Mouse (Mus musculus): ENCODE measurements around the gene Zbed6. TPM values are rescaled to one million over a fixed set of nuclear protein-coding genes. Genes with fewer than 3 reads are reported as not detected.

Gene Zbed6
- polyA plus RNA-seq, 1 experiment from 2014 or later: not detected

DNA sequence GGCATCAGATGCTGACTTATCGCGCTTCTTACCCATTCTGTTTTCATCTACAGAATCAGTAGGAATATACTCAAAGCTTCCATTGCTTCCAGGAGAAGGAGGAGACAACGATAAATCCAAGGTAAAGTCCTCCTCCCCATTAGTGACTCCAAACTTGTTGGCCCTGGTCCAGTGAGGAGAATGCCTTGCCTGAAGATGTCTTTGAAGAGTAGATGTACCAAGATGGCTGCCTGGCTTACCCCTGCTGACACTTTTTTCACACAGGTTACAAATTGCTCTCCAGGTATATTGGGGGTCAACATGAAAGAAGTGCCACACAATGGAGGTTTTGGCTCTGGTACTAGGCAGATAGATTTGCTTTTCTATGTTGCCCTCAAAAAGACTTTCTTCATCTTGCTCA, 1.8 kb downstream of the Zbed6 start:
- Histone ChIP-seq H3K9ac (no peak overlapping the region), H3K4me1 (peaks cover 37% of the 10 kb centered on the region), H3K9me3 (no peaks in the 10 kb centered on the region), H3K36me3 (peaks cover 15% of the 10 kb centered on the region; the same call in 1 of the 2 replicates), H3K27me3 (no peaks in the 10 kb centered on the region), H3K4me2 (no peak overlapping the region; the same call in 1 of the 2 replicates), H3K4me3 (no peak overlapping the region), H3K27ac (no peak overlapping the region)
- no peak for ATAC-seq (ENCODE audit: insufficient number of reproducible peaks, low FRiP score, low TSS enrichment, low read depth)
- 66% methylated on average over 3 of the region's 3 CpGs for WGBS

DNA sequence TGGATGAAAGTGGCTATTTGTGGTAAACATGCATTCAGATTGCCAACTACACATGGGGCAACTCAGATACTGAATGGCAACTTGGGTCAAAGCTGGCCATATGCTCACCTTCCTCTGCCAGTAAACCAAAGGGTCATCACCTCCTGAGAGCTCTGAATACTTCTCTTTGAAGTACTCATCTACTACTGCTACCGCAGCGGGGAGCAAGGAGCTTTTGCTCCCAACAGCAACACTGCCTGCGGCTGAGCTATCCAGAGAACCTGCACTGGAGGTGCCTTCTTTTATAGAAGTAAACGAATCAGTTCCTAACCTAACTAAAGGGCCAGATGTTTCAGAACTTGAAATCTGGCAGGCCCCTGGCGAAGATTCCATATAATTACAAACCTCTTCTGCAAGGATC, 3.9 kb downstream of the Zbed6 start:
- Histone ChIP-seq H3K27ac (no peak overlapping the region), H3K27me3 (no peaks in the 10 kb centered on the region), H3K4me2 (no peak overlapping the region), H3K9me3 (no peaks in the 10 kb centered on the region), H3K4me3 (no peak overlapping the region), H3K36me3 (peaks cover 15% of the 10 kb centered on the region; the same call in 1 of the 2 replicates), H3K9ac (no peak overlapping the region), H3K4me1 (peaks cover 37% of the 10 kb centered on the region)
- no peak for ATAC-seq (ENCODE audit: insufficient number of reproducible peaks, low FRiP score, low TSS enrichment, low read depth)
- 26% methylated on average over 5 of the region's 5 CpGs for WGBS

DNA sequence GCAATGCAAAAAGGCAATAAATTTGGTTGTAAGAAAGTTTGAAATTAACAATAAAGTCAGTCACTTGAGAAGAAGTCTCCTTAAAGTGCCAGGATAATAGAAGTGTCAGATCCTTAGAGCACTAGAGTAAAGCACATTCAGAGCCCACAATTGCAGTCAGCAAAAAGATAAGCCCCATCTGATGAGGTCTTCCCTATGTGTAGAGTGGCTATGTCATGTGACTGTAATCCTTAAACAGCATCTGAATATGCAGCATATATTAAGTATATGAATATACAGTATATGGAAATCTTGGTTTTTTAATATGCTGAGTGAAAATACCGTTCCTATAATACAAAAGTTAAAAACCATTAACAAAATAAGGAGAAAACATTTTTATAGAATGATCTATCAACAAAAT, 7.7 kb downstream of the Zbed6 start:
- Histone ChIP-seq H3K9ac (no peak overlapping the region), H3K27me3 (no peaks in the 10 kb centered on the region), H3K9me3 (no peaks in the 10 kb centered on the region), H3K4me3 (no peak overlapping the region), H3K4me2 (no peak overlapping the region), H3K4me1 (peaks cover 17% of the 10 kb centered on the region), H3K27ac (no peak overlapping the region), H3K36me3 (peaks cover 19% of the 10 kb centered on the region)
- ATAC-seq (ENCODE audit: insufficient number of reproducible peaks, low FRiP score, low TSS enrichment, low read depth): no peak
- WGBS: 90% methylated on average over 1 of the region's 1 CpGs

DNA sequence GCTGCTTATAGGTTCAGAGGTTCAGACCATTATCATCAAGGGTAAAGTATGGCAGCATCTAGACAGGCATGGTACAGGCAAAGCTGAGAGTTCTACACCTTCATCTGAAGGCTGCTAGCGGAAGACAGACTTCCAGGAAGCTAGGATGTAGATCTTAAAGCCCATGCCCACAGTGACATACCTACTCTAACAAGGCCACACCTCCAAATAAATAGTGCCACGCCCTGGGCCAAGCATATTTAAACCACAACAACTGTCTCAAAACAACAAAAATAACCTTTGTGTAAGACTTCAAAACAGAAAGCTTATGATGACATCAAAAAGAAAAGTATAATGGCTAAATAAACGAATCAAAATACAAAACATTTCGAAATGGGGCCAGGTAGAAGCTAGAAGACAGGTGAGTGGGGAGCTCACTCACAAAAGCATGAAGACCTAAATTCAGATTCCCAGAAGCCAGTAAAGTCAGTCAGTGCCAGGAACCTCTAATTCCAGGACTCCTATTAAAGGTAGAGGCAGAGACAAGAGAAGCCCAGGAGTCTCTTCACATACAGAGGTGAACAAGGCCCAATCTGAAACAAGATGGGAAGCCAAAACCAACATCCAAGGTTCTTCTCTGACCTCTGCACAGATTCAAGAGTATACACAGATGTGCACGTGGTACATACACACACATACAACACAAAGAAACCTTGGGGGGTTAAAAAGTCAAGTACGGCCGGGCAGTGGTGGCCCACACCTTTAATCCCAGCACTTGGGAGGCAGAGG, 10.2 kb downstream of the Zbed6 start:
- H3K4me3 ChIP-seq: no peak overlapping the region
- 92% methylated on average over 7 of the region's 7 CpGs for WGBS
- no peak overlapping the region for H3K9ac ChIP-seq
- H3K27me3 ChIP-seq: no peaks in the 10 kb centered on the region
- H3K4me1 ChIP-seq: 0 out of 2 replicates have a peak, but pooled peaks cover 3% of the 10 kb centered on the region
- H3K27ac ChIP-seq: no peak overlapping the region
- H3K9me3 ChIP-seq: no peaks in the 10 kb centered on the region
- ATAC-seq (ENCODE audit: insufficient number of reproducible peaks, low FRiP score, low TSS enrichment, low read depth): no peak
- H3K36me3 ChIP-seq: peaks cover 31% of the 10 kb centered on the region
- H3K4me2 ChIP-seq: no peak overlapping the region

DNA sequence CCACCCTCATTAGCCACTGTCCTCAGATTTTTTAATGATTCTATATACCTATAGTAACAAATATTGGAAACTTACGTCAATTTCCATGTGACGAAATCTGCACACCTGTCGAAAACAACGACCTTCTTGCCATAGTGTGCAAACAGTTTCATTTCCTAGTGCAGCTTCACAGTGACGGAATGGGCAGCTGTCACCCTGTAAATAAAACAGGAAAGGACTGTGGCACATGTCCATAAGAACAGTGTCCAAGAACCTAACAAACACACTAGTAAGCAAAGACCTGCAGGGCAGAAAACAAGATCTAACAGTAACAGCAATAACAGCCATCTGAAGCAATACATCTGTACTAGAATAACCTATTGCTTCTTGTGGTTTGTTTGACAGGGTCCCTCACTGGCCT, 15.0 kb downstream of the Zbed6 start:
- ATAC-seq (ENCODE audit: insufficient number of reproducible peaks, low FRiP score, low TSS enrichment, low read depth): no peak
- Histone ChIP-seq H3K27ac (no peak overlapping the region), H3K4me1 (no peaks in the 10 kb centered on the region), H3K4me2 (no peak overlapping the region), H3K4me3 (no peak overlapping the region), H3K9me3 (no peaks in the 10 kb centered on the region), H3K9ac (no peak overlapping the region), H3K27me3 (no peaks in the 10 kb centered on the region), H3K36me3 (peaks cover 69% of the 10 kb centered on the region)
- WGBS: 87% methylated on average over 5 of the region's 5 CpGs

DNA sequence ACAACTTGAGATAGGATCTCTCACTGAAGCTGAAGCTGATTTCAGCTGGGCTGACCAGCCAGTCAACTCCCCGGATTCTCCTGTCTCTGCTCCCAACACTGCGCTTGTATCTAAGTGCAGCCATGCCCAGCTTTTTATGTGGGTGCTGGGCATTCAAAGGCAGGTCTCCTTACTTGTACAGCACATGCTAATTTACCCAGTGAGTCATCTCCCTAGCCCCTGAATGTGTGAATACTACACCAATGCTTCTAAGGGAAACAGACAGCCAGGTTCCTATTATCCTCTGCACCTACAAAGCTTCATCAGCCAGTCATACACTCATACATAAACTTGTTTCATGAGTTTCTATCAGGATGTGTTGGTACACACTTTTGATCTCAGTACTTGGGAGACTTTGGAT, 19.5 kb downstream of the Zbed6 start:
- Histone ChIP-seq H3K4me2 (no peak overlapping the region), H3K4me3 (no peak overlapping the region), H3K27ac (no peak overlapping the region), H3K9ac (no peak overlapping the region), H3K4me1 (no peaks in the 10 kb centered on the region), H3K36me3 (peaks cover 91% of the 10 kb centered on the region), H3K9me3 (no peaks in the 10 kb centered on the region), H3K27me3 (no peaks in the 10 kb centered on the region)
- ATAC-seq (ENCODE audit: insufficient number of reproducible peaks, low FRiP score, low TSS enrichment, low read depth): no peak
- WGBS: 80% methylated on average over 2 of the region's 2 CpGs

DNA sequence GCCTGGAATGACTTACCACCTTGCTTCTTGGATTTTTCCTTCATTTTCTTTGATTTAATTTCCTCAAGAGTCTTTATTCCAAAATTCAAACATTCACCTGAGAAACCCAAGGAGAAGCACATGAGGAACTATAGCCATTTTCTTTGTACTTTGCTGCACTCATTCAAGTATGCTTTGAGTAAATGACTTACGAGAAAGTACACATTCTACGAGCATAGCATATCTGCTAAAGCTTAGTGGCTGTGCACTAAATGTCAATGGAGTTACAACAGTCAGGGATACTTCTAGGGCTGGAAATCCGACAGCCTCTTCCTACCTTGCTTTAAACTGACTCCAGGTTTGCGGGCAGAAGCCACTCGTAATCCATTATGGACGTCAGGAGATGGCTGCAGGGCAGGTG, 22.2 kb downstream of the Zbed6 start:
- Histone ChIP-seq H3K4me2 (no peak overlapping the region), H3K27me3 (no peaks in the 10 kb centered on the region), H3K36me3 (peaks cover 88% of the 10 kb centered on the region), H3K27ac (no peak overlapping the region), H3K9ac (no peak overlapping the region), H3K4me1 (no peaks in the 10 kb centered on the region), H3K4me3 (no peak overlapping the region), H3K9me3 (no peaks in the 10 kb centered on the region)
- 72% methylated on average over 6 of the region's 6 CpGs for WGBS
- ATAC-seq (ENCODE audit: insufficient number of reproducible peaks, low FRiP score, low TSS enrichment, low read depth): no peak

DNA sequence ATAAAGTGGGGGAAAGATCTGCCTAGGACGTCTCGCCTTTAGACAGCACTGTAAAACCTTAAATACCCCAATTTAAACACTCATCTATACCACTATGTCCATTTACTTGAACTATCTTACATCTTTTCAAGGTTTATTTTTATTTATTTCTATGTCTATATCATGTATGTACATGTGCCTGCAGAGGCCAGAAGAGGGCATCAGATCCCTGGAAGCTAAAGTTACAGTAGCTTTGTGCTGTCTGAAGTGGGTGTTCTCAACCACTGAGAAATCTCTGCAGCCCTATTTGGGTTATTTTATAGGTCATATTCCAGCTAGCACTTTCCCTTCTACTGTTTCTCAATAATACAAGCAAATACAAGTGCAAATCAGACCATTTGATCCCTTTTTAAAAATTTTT, 28.5 kb downstream of the Zbed6 start:
- ATAC-seq (ENCODE audit: insufficient number of reproducible peaks, low FRiP score, low TSS enrichment, low read depth): no peak
- Histone ChIP-seq H3K4me1 (no peaks in the 10 kb centered on the region), H3K27me3 (no peaks in the 10 kb centered on the region), H3K9ac (no peak overlapping the region), H3K9me3 (no peaks in the 10 kb centered on the region), H3K4me2 (no peak overlapping the region), H3K4me3 (no peak overlapping the region), H3K27ac (no peak overlapping the region), H3K36me3 (peaks cover 88% of the 10 kb centered on the region)
- WGBS: 82% methylated on average over 2 of the region's 2 CpGs

DNA sequence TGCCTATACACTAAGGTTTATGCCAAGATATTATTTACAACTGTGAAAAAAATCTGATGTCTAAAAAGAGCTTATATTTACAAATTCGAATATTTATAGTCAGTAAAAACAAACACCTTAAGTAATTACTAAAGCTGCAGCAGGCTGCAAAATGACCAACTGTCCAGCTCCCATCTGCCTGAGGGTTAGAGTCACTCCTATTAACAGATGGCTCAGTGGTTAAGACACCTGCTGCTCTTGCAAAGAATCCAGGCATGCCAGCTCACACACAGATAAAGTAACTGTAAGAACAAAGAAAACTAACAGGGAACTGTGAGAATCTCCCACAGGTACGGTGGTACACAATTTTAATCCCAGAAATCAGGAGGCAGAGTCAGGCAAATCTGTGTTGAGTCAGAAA, 35.6 kb downstream of the Zbed6 start:
- no peaks in the 10 kb centered on the region for H3K4me1 ChIP-seq
- H3K4me3 ChIP-seq: no peak overlapping the region
- H3K4me2 ChIP-seq: no peak overlapping the region
- no peak overlapping the region for H3K9ac ChIP-seq
- WGBS: 79% methylated on average over 2 of the region's 2 CpGs
- no peaks in the 10 kb centered on the region for H3K27me3 ChIP-seq
- no peaks in the 10 kb centered on the region for H3K9me3 ChIP-seq
- no peak overlapping the region for H3K27ac ChIP-seq
- peaks cover 87% of the 10 kb centered on the region for H3K36me3 ChIP-seq
- no peak for ATAC-seq (ENCODE audit: insufficient number of reproducible peaks, low FRiP score, low TSS enrichment, low read depth)

DNA sequence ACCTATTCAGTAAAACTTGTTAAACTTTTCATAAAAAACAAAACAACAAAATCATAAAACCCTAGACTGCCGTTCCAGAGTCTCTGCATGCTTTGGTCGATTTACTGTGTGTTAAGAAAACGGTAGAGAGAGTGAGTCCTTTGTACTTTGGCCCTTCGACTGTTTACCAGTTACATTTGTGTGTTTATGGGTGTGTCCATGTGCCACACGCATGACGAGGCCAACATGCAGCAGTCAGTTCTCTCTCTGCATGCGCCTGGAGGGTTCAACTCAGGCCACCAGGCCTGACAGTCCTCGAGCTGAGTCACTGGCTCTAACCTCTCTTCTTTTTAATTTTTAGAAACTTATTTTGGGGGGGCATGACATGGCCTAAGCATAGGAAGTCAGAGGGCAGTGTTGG, 42.4 kb downstream of the Zbed6 start:
- H3K9me3 ChIP-seq: no peaks in the 10 kb centered on the region
- H3K36me3 ChIP-seq: peaks cover 76% of the 10 kb centered on the region
- 68% methylated on average over 8 of the region's 8 CpGs for WGBS
- no peak overlapping the region for H3K4me3 ChIP-seq
- no peak for ATAC-seq (ENCODE audit: insufficient number of reproducible peaks, low FRiP score, low TSS enrichment, low read depth)
- H3K9ac ChIP-seq: no peak overlapping the region
- H3K27me3 ChIP-seq: no peaks in the 10 kb centered on the region
- no peak overlapping the region for H3K4me2 ChIP-seq
- H3K4me1 ChIP-seq: no peaks in the 10 kb centered on the region
- no peak overlapping the region for H3K27ac ChIP-seq

DNA sequence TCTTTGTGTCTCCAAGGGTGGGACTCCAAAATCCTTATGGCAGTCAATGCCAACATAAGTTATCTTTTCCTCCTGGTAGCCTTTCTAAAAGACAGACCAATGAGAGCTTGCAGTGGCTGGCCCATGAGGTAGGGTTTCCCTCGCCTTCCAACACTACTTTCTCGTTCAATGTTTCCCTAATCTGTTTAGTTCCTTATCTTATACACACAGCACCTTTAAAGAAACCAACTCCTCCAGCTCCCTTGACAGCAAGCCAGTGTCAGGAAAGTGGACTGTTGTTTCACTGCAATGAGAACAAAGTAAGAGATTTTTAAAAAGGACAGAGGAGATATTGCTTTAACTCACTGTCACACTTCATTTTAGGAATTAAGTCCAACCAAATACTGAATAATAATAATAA, 42.8 kb downstream of the Zbed6 start:
- 68% methylated on average over 2 of the region's 2 CpGs for WGBS
- Histone ChIP-seq H3K36me3 (peaks cover 72% of the 10 kb centered on the region), H3K4me2 (no peak overlapping the region), H3K4me1 (no peaks in the 10 kb centered on the region), H3K4me3 (no peak overlapping the region), H3K9ac (no peak overlapping the region), H3K9me3 (no peaks in the 10 kb centered on the region), H3K27me3 (no peaks in the 10 kb centered on the region), H3K27ac (no peak overlapping the region)
- ATAC-seq (ENCODE audit: insufficient number of reproducible peaks, low FRiP score, low TSS enrichment, low read depth): no peak

DNA sequence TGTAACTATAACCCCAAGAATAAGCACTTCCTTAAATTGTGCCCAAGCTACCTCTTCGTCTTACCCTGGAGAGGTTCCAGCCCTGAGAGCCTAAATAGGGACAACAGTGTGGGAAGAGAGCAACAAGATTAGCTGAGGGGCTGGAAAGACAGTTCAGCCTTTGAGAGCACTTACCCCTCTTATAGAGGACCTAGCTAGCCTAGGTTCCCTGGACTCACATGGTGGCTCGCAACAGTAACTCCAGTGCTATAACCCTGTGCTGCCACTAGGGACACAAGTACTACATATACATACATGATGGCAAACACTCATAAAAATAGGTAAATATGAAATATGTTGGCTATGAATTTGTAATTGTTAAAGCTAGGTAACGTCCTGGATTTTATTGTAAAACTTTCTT, 46.9 kb downstream of the Zbed6 start:
- Histone ChIP-seq H3K9ac (no peak overlapping the region), H3K4me1 (peaks cover 7% of the 10 kb centered on the region; the same call in 1 of the 2 replicates), H3K27me3 (no peaks in the 10 kb centered on the region), H3K4me2 (no peak overlapping the region), H3K36me3 (peaks cover 40% of the 10 kb centered on the region), H3K27ac (no peak overlapping the region), H3K4me3 (no peak overlapping the region), H3K9me3 (no peaks in the 10 kb centered on the region)
- 74% methylated on average over 3 of the region's 3 CpGs for WGBS
- ATAC-seq (ENCODE audit: insufficient number of reproducible peaks, low FRiP score, low TSS enrichment, low read depth): no peak

DNA sequence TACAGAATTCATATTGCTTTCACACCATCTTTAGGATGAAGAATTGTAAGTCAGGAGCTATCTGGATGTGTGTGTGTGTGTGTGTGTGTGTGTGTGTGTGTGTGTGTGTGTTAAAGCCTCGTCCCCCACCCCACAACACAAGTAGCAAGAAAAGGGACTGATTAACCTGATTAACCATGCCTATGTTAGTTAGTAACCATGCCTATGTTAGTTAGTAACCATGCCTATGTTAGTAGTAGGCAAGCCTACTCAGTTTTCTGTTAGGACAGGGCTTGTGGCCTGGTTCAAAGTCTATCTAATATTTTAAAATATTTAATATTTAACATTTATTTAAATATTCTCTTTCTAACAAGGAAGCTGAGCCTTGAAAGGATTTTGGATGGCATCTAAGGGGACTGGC, 49.2 kb downstream of the Zbed6 start:
- no peaks in the 10 kb centered on the region for H3K9me3 ChIP-seq
- H3K4me2 ChIP-seq: no peak overlapping the region
- no peak for ATAC-seq (ENCODE audit: insufficient number of reproducible peaks, low FRiP score, low TSS enrichment, low read depth)
- peaks cover 38% of the 10 kb centered on the region for H3K36me3 ChIP-seq
- H3K4me1 ChIP-seq: peaks cover 11% of the 10 kb centered on the region; the same call in 1 of the 2 replicates
- no peak overlapping the region for H3K27ac ChIP-seq
- no peak overlapping the region for H3K4me3 ChIP-seq
- no peaks in the 10 kb centered on the region for H3K27me3 ChIP-seq
- 86% methylated on average over 1 of the region's 1 CpGs for WGBS
- H3K9ac ChIP-seq: no peak overlapping the region
